Mouse (Mus musculus): ENCODE data around the gene Prkcb. TPM values are rescaled to one million over a fixed set of nuclear protein-coding genes. Genes with fewer than 3 reads are reported as not detected.

Gene Prkcb
- polyA plus RNA-seq, 1 experiment, result 74.2 TPM

- no peak for DNase-seq (ENCODE audit: low read depth)
- no peak for TF ChIP-seq CTCF (IDR thresholded peaks at IDR 0.05; ENCODE audit: borderline replicate concordance, extremely low read depth, insufficient read depth, insufficient read length)
- no peak for TF ChIP-seq POLR2A (IDR thresholded peaks at IDR 0.05; ENCODE audit: borderline replicate concordance, extremely low read depth, insufficient read depth, insufficient read length, poor library complexity, severe bottlenecking)
These were observed 3.6 kb downstream of the Prkcb start for GRCm38 (mm10) chr7:122292151-122292550.

DNA sequence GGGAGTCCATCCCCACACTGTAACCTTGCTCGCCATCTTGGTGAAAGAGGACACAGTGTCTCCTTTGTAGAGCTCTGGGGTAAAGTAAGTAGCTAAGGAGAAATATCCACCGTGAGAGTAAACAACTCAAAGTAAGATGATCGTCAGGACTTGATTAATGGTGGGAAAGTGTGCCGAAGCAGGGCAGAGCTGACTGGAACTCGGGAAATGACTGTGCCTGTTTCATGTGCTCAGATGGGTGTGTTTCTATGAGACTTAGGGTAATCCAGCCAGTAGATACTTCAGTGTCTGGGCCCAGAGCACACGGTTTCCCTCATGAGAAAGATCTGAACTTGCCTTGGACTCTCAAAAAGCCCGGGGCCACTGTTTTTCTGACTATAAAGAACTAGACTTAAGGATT lies 5.6 kb downstream of the Prkcb start:
- TF ChIP-seq POLR2A (IDR thresholded peaks at IDR 0.05; ENCODE audit: borderline replicate concordance, extremely low read depth, insufficient read depth, insufficient read length, poor library complexity, severe bottlenecking) (no peak), CTCF (IDR thresholded peaks at IDR 0.05; ENCODE audit: borderline replicate concordance, extremely low read depth, insufficient read depth, insufficient read length) (no peak)
- no peak for DNase-seq (ENCODE audit: low read depth)

DNA sequence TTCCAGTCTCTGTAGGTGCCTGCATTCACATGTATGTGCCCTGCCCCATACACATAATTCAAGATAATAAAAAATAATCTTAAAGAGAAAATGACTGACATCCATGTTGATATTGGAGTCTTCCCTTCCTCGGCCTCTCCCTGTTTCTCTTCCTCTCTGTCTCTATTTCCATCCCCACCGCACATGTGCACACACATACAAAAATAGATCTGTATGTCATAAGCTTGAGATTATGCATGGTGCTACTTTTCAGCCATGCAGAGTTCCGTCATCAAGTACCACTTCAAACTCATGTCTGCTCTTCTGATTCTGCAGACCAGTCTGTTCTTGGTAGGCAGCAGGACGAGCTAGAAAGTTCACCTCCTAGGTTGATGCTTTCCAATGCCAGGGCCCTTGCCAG lies 6.8 kb downstream of the Prkcb start:
- DNase-seq (ENCODE audit: low read depth), result no peak
- TF ChIP-seq CTCF (IDR thresholded peaks at IDR 0.05; ENCODE audit: borderline replicate concordance, extremely low read depth, insufficient read depth, insufficient read length) (no peak), POLR2A (IDR thresholded peaks at IDR 0.05; ENCODE audit: borderline replicate concordance, extremely low read depth, insufficient read depth, insufficient read length, poor library complexity, severe bottlenecking) (no peak)

DNA sequence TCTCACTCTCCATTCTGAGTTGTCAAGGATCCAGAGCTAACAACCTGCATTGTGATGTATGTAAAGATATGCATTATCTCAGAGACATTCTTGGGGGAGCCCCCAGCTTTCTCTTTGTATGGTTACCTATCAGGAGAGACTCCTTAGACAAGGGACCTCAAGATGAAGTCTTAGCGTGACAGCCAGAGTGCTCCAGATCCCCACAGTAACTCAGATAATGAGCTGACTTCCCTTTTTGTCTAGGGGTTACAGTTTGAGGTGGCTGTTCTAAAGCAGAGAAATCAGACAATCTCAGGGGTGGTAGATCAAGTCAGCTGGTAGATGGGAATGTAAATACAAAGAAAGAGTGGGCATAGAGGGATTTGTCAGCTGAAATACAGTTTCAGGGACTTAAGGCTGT lies 7.8 kb downstream of the Prkcb start:
- no peak for DNase-seq (ENCODE audit: low read depth)
- TF ChIP-seq POLR2A (IDR thresholded peaks at IDR 0.05; ENCODE audit: borderline replicate concordance, extremely low read depth, insufficient read depth, insufficient read length, poor library complexity, severe bottlenecking) (no peak), CTCF (IDR thresholded peaks at IDR 0.05; ENCODE audit: borderline replicate concordance, extremely low read depth, insufficient read depth, insufficient read length) (no peak)

DNA sequence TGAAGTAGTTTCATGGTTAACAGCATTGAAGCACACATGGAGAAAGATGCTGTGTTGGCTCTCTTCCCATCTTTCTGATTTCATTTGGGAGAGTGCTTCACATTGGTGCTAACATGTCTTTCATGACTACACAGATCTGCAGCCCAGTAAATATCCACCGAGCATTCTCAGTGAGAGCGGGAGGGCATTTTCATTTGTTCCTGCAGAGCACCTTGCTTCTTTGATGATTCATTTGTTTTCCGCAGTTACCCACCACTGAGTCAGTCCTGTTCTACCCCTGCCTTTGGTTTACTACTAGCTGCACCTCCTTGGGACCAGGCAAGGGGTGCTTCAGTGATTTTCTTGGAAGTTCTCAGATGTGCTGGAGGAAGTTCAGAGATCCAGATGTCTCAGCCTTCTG lies 8.3 kb downstream of the Prkcb start:
- DNase-seq (ENCODE audit: low read depth), result no peak
- TF ChIP-seq CTCF (IDR thresholded peaks at IDR 0.05; ENCODE audit: borderline replicate concordance, extremely low read depth, insufficient read depth, insufficient read length), result no peak
- no peak for TF ChIP-seq POLR2A (IDR thresholded peaks at IDR 0.05; ENCODE audit: borderline replicate concordance, extremely low read depth, insufficient read depth, insufficient read length, poor library complexity, severe bottlenecking)

DNA sequence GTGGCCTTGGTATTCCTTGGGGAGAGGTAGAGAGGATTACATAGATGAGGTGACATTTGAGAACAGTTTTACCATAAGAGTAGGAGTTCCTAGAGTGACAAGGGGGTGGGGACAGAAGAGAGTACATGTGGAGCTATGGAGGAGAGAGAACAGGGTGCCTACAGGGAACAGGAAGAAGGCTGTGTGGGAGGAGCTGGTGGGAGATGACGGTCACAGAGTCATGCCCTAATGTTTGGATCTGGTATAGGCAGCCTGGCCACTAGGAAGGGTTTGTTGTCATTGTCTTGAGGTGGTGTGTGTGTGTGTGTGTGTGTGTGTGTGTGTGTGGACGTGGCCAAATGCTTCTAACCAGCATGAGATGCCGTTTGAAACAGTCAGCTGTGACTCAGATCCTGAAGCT lies 9.1 kb downstream of the Prkcb start:
- DNase-seq (ENCODE audit: low read depth), result no peak
- TF ChIP-seq CTCF (IDR thresholded peaks at IDR 0.05; ENCODE audit: borderline replicate concordance, extremely low read depth, insufficient read depth, insufficient read length) (no peak), POLR2A (IDR thresholded peaks at IDR 0.05; ENCODE audit: borderline replicate concordance, extremely low read depth, insufficient read depth, insufficient read length, poor library complexity, severe bottlenecking) (no peak)

DNA sequence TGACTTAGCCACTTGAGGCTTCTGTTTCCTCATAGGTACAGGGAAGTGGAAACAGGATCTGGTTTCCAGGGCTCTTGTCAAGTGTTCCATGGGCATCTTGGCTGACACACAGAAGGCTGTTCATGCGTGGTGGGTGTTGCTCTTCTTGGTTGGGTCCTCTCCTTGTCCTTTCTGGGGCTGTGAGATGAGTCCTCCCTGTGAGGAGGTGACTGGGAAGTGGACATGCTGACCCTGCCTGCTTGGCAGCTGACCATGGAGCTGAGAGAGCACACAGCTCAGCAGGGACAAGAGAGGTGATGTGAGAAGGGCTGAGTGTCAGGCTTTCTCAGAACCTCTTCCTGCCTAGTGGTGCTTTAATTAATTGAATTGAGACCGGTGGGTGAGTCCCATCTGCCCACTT lies 10.2 kb downstream of the Prkcb start:
- TF ChIP-seq CTCF (IDR thresholded peaks at IDR 0.05; ENCODE audit: borderline replicate concordance, extremely low read depth, insufficient read depth, insufficient read length) (no peak), POLR2A (IDR thresholded peaks at IDR 0.05; ENCODE audit: borderline replicate concordance, extremely low read depth, insufficient read depth, insufficient read length, poor library complexity, severe bottlenecking) (no peak)
- no peak for DNase-seq (ENCODE audit: low read depth)

- no peak for DNase-seq (ENCODE audit: low read depth)
- TF ChIP-seq POLR2A (IDR thresholded peaks at IDR 0.05; ENCODE audit: borderline replicate concordance, extremely low read depth, insufficient read depth, insufficient read length, poor library complexity, severe bottlenecking) (no peak), CTCF (IDR thresholded peaks at IDR 0.05; ENCODE audit: borderline replicate concordance, extremely low read depth, insufficient read depth, insufficient read length) (no peak)
These were observed 12.0 kb downstream of the Prkcb start for GRCm38 (mm10) chr7:122300538-122300937.

DNA sequence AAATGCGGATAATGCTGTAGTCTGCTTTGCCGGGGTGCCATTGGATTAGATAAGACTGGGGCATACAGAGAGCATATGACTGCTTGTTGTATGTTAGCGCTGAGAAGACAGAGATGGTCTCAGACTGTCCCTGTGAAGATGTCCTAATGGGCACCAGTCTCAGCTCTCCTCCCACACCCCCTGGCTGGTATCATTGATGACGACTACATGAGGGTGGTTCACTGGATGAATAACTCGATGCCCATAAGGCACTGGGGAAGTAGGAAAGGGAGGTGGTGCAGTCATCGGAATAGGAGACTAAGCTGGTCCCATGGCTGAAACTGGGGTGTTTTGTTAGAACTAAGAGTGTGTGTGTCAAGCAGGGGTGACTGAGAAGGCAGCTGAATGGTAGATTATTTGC lies 14.0 kb downstream of the Prkcb start:
- no peak for TF ChIP-seq POLR2A (IDR thresholded peaks at IDR 0.05; ENCODE audit: borderline replicate concordance, extremely low read depth, insufficient read depth, insufficient read length, poor library complexity, severe bottlenecking)
- TF ChIP-seq CTCF (IDR thresholded peaks at IDR 0.05; ENCODE audit: borderline replicate concordance, extremely low read depth, insufficient read depth, insufficient read length), result no peak
- no peak for DNase-seq (ENCODE audit: low read depth)

DNA sequence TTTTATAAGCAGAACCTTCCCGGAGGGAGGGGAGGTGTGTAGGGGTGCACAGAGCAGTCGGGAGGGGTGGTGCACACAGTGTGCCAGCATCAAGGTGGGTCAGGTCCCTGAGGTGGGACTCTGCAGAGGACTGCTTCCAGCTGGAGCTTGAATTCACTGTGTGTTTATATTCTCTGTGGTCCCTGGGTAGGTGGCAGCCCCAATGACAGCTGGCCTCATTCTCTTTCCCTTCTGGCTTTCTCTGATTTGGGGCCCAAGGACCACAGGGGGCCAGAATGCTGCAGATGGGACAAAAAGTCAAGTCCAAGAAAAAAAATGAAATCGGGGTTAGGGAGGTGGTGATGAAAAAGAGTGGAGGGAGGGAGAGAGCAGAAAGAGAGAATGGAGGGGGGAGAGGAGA lies 15.4 kb downstream of the Prkcb start:
- DNase-seq (ENCODE audit: low read depth), result peak; percentile 30
- no peak for TF ChIP-seq POLR2A (IDR thresholded peaks at IDR 0.05; ENCODE audit: borderline replicate concordance, extremely low read depth, insufficient read depth, insufficient read length, poor library complexity, severe bottlenecking)
- TF ChIP-seq CTCF (IDR thresholded peaks at IDR 0.05; ENCODE audit: borderline replicate concordance, extremely low read depth, insufficient read depth, insufficient read length), result no peak

DNA sequence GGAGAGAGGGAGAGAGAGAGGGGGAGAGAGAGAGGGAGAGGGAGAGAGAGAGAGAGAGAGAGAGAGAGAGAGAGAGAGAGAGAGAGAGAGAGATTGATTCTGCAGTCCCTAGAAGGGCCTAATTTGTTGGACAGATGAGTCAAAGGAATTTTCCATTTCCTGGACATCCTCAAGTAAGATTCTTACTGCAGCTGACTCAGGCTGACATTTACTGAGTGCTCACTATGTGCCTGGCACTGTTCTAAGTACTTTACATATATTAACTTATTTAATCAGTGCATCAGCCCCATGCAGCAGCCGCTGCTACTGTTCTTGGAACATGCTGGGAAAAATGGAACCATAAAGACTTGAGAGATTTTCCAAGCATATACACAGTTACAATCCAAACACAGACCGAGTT lies 16.0 kb downstream of the Prkcb start:
- TF ChIP-seq POLR2A (IDR thresholded peaks at IDR 0.05; ENCODE audit: borderline replicate concordance, extremely low read depth, insufficient read depth, insufficient read length, poor library complexity, severe bottlenecking) (no peak), CTCF (IDR thresholded peaks at IDR 0.05; ENCODE audit: borderline replicate concordance, extremely low read depth, insufficient read depth, insufficient read length) (no peak)
- no peak for DNase-seq (ENCODE audit: low read depth)

- TF ChIP-seq CTCF (IDR thresholded peaks at IDR 0.05; ENCODE audit: borderline replicate concordance, extremely low read depth, insufficient read depth, insufficient read length) (no peak), POLR2A (IDR thresholded peaks at IDR 0.05; ENCODE audit: borderline replicate concordance, extremely low read depth, insufficient read depth, insufficient read length, poor library complexity, severe bottlenecking) (no peak)
- no peak for DNase-seq (ENCODE audit: low read depth)
These were observed 18.7 kb downstream of the Prkcb start for GRCm38 (mm10) chr7:122307241-122307640.

GRCm38 (mm10) chr7:122308661-122309060 lies 20.1 kb downstream of the Prkcb start:
- DNase-seq (ENCODE audit: low read depth), result no peak
- no peak for TF ChIP-seq POLR2A (IDR thresholded peaks at IDR 0.05; ENCODE audit: borderline replicate concordance, extremely low read depth, insufficient read depth, insufficient read length, poor library complexity, severe bottlenecking)
- TF ChIP-seq CTCF (IDR thresholded peaks at IDR 0.05; ENCODE audit: borderline replicate concordance, extremely low read depth, insufficient read depth, insufficient read length), result no peak
